Mouse (Mus musculus) stomach, embryonic 15.5 days (tissue): ENCODE results near the gene Trpm3. TPM values are rescaled to one million over a fixed set of nuclear protein-coding genes. Genes with fewer than 3 reads are reported as not detected.

Source experiments
- ATAC-seq: fragments of 200-750 bp; cut with Nextera tagmentation; 2 replicates; pipeline ENCODE4 v1.8.0; 2017; ENCODE audit warnings: low read depth, moderate number of reproducible peaks, moderate TSS enrichment; ENCODE audit not compliant: insufficient read depth, low FRiP score
- H3K27ac ChIP-seq: fragments of 300-500 bp; sonication (generic); 2 replicates; pipeline ENCODE4 v1.5.1; 2015; ENCODE audit warnings: mild to moderate bottlenecking, inconsistent platforms
- H3K27me3 ChIP-seq: fragments of 300-500 bp; sonication (generic); replicated peaks from 2 replicates; pipeline ENCODE4 v1.6.1; 2015; ENCODE audit warnings: inconsistent platforms
- H3K36me3 ChIP-seq: fragments of 300-500 bp; sonication (generic); 2 replicates; pipeline ENCODE4 v1.6.1; 2015; ENCODE audit warnings: inconsistent platforms
- H3K4me1 ChIP-seq: fragments of 300-500 bp; sonication (generic); 2 replicates; pipeline ENCODE4 v1.6.1; 2015; ENCODE audit warnings: inconsistent platforms
- H3K4me2 ChIP-seq: fragments of 300-500 bp; sonication (generic); 2 replicates; pipeline ENCODE4 v1.6.1; 2015; ENCODE audit warnings: mild to moderate bottlenecking, inconsistent platforms
- H3K4me3 ChIP-seq: fragments of 300-500 bp; sonication (generic); replicated peaks from 2 replicates; pipeline ENCODE4 v1.5.1; 2015; ENCODE audit warnings: inconsistent platforms
- H3K9ac ChIP-seq: fragments of 300-500 bp; sonication (generic); 2 replicates; pipeline ENCODE4 v1.6.1; 2015; ENCODE audit warnings: inconsistent platforms
- H3K9me3 ChIP-seq: fragments of 300-500 bp; sonication (generic); 2 replicates; pipeline ENCODE4 v1.6.1; 2016; ENCODE audit warnings: inconsistent platforms
- WGBS: fragments of 180-500 bp; shearing (Covaris S2); methylation state at CpG from one replicate; pipeline ENCODE4 v1.1.7; 2015; 5-methylcytosine and 5-hydroxymethylcytosine counted together
- polyA plus RNA-seq: library from polyadenylated mRNA; unstranded; fragments of >200 nt; fragmentation: Nextera tagmentation; extraction: Ambion mirVana; gene quantifications from 2 replicates; pipeline ENCODE4 v1.2.1, GENCODE M21; 2015

Trpm3 gene
- polyA plus RNA-seq, 1 experiment from 2014 or later = 0.58 TPM

DNA sequence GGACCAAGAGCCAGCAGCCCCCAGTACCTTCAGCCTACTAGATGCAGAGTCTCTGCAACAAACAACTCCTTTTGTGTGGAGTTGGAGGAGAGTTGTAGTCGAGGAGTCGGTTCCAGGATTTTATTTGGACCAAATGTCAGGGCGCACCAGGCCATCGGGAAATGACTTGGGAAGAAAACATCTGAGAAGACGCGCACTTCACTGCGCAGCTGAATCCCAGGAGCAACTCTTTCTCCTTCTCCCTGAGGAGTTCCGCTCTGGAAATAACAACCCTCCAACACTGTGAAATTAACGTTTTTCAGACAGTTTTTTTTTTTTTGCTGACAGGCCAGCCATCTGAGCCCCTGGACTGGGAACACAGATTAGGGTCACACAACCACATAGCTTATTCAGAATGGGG, 787.9 kb downstream of the Trpm3 start:
- ATAC-seq = no peak
- WGBS = 80% methylated on average over 9 of the region's 9 CpGs
- Histone ChIP-seq H3K4me1 (no peaks in the 10 kb centered on the region), H3K9me3 (no peaks in the 10 kb centered on the region), H3K27me3 (no peaks in the 10 kb centered on the region), H3K27ac (no peak overlapping the region), H3K4me3 (no peak overlapping the region), H3K9ac (no peak overlapping the region), H3K4me2 (no peak overlapping the region), H3K36me3 (no peaks in the 10 kb centered on the region)

- H3K36me3 ChIP-seq = no peaks in the 10 kb centered on the region
- WGBS = 93% methylated on average over 6 of the region's 6 CpGs
- no peak overlapping the region for H3K4me3 ChIP-seq
- H3K4me1 ChIP-seq = no peaks in the 10 kb centered on the region
- H3K4me2 ChIP-seq = no peak overlapping the region
- H3K27ac ChIP-seq = no peak overlapping the region
- H3K9ac ChIP-seq = no peak overlapping the region
- no peaks in the 10 kb centered on the region for H3K27me3 ChIP-seq
- H3K9me3 ChIP-seq = no peaks in the 10 kb centered on the region
- ATAC-seq = no peak
Measured at GRCm38 (mm10) chr19:22928366-22928765, 789.5 kb downstream of the Trpm3 start.

GRCm38 (mm10) chr19:22929768-22930167, 790.9 kb downstream of the Trpm3 start:
- Histone ChIP-seq H3K4me3 (no peak overlapping the region), H3K9me3 (no peaks in the 10 kb centered on the region), H3K27ac (no peak overlapping the region), H3K36me3 (no peaks in the 10 kb centered on the region), H3K9ac (no peak overlapping the region), H3K27me3 (no peaks in the 10 kb centered on the region), H3K4me2 (no peak overlapping the region), H3K4me1 (no peaks in the 10 kb centered on the region)
- no peak for ATAC-seq
- WGBS = 82% methylated on average over 6 of the region's 6 CpGs

- H3K4me2 ChIP-seq = no peak overlapping the region
- H3K4me3 ChIP-seq = no peak overlapping the region
- H3K9me3 ChIP-seq = no peaks in the 10 kb centered on the region
- no peaks in the 10 kb centered on the region for H3K27me3 ChIP-seq
- no peaks in the 10 kb centered on the region for H3K36me3 ChIP-seq
- no peak for ATAC-seq
- WGBS = 60% methylated on average over 7 of the region's 7 CpGs
- H3K27ac ChIP-seq = no peak overlapping the region
- no peaks in the 10 kb centered on the region for H3K4me1 ChIP-seq
- H3K9ac ChIP-seq = no peak overlapping the region
Measured at GRCm38 (mm10) chr19:22930368-22930834, 791.6 kb downstream of the Trpm3 start.

DNA sequence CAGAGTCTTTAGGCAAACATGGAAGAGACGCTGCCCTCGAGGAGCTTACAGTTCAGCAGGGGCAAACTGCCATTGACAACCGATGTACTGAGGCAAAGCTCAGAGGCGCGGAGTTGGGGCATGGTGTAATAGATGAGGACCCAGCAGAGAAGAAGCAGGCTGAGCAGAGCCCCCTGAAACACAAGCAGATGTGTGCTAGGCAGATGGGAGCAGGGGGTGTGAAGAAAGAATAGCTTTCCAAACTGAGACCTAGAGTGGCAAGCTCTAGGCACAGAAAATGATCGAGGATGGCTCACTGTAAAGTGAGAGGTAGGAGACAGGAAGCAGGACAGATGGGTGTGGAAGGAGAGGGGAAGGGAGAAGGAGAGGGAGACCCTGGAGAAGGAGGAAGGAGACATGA, 792.2 kb downstream of the Trpm3 start:
- no peak overlapping the region for H3K9ac ChIP-seq
- no peak for ATAC-seq
- no peak overlapping the region for H3K4me3 ChIP-seq
- no peak overlapping the region for H3K4me2 ChIP-seq
- H3K9me3 ChIP-seq = no peaks in the 10 kb centered on the region
- 80% methylated on average over 6 of the region's 6 CpGs for whole genome bisulfite sequencing
- H3K4me1 ChIP-seq = no peaks in the 10 kb centered on the region
- no peaks in the 10 kb centered on the region for H3K36me3 ChIP-seq
- H3K27ac ChIP-seq = no peak overlapping the region
- H3K27me3 ChIP-seq = no peaks in the 10 kb centered on the region

- no peaks in the 10 kb centered on the region; the same call in 1 of the 2 replicates for H3K4me1 ChIP-seq
- H3K9me3 ChIP-seq = no peaks in the 10 kb centered on the region
- no peak overlapping the region for H3K9ac ChIP-seq
- H3K27me3 ChIP-seq = no peaks in the 10 kb centered on the region
- no peak overlapping the region for H3K4me3 ChIP-seq
- H3K36me3 ChIP-seq = no peaks in the 10 kb centered on the region
- ATAC-seq = no peak
- H3K27ac ChIP-seq = no peak overlapping the region
- 62% methylated on average over 3 of the region's 3 CpGs for WGBS
- H3K4me2 ChIP-seq = no peak overlapping the region
Measured at GRCm38 (mm10) chr19:22935067-22935466, 796.2 kb downstream of the Trpm3 start.

DNA sequence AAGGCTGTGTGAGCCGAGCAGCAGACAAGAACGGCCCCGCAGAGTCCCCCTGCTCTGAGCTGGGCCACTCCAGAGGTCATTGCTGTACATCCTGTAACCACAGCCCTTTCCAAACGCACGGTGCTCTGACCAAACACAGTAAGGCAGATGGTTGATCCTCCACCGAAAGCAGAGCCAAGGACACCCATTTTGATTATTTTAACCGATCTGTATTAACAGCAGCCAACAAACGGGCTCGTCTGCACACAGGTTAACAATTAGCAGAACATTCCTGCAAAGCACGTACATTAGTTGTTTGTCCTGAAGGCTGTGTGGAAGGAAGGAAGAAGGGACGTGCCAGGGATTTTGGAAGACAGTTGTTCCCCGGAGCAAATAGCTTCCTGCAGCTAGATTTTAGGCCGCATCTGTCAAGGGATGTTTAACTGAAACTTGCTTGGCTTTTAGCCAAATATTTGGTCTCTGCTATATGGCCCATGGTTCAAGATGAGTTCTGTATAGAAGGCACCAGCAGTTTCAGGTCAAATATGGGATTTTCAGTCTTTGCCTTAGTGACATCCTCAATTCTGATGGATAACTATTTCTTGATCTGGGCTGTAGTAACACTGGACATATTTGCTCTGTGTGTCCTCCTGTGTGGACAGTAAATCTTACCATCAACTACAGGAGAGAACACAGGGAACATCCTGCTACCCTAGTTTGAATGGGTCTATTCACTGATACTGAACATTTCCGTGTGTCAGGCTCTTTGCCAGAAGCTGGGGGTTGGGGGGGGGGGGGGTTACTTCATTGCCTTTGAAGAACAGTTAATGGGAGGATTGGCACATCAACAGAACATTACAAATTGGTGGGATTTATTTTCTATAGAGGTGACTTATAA, 800.2 kb downstream of the Trpm3 start:
- H3K9me3 ChIP-seq = no peaks in the 10 kb centered on the region
- no peak overlapping the region for H3K4me2 ChIP-seq
- peak; percentile 27; the same call in 1 of the 2 replicates for ATAC-seq
- 0 out of 2 replicates have a peak overlapping the region, but pooled peaks have one; percentile 11 for H3K27ac ChIP-seq
- WGBS = 27% methylated on average over 14 of the region's 14 CpGs
- H3K9ac ChIP-seq = no peak overlapping the region
- no peaks in the 10 kb centered on the region for H3K27me3 ChIP-seq
- H3K4me1 ChIP-seq = no peaks in the 10 kb centered on the region; the same call in 1 of the 2 replicates
- no peak overlapping the region for H3K4me3 ChIP-seq
- no peaks in the 10 kb centered on the region for H3K36me3 ChIP-seq

DNA sequence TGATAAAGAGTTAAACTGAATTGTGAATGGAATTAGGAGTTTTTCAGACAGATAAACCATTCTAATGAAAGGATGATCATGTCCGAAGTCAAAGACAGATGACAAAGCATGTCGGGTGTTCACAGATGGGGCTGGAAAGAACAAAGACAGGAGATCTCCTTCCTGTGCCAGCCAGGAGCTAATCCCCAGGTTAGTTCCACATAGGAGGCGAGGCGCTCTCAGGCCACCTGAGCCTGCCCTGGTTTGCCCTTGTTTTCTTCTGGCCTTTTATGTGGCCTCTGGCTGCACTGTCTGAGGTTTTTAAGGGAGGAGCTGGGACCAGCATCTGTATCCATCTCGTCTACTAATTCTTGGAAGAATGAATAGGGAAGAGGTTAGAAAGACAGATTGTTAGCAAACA, 801.0 kb downstream of the Trpm3 start:
- no peaks in the 10 kb centered on the region for H3K36me3 ChIP-seq
- no peak overlapping the region for H3K27ac ChIP-seq
- no peak overlapping the region for H3K9ac ChIP-seq
- no peaks in the 10 kb centered on the region for H3K9me3 ChIP-seq
- no peaks in the 10 kb centered on the region for H3K27me3 ChIP-seq
- 63% methylated on average over 5 of the region's 5 CpGs for WGBS
- H3K4me2 ChIP-seq = no peak overlapping the region
- H3K4me3 ChIP-seq = no peak overlapping the region
- H3K4me1 ChIP-seq = no peaks in the 10 kb centered on the region; the same call in 1 of the 2 replicates
- ATAC-seq = no peak

DNA sequence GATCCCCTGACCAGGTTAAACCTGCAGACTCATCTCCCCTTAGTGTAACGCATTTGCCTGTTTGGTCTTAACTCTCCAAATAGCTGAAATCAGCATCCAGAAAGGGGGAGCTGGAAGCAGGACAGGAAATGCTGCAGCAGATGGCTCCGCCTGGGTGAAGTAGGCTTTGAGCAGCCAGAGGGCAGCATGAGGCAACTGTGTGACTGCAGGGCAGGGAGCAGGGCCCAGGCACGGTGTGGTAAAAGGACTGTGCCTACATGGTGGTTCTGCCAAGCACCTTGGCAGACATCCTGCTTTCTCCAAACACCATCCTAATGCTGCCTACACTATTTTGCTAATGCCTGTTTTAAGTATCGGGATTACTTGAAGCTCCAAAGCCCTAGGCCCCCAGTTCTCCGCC, 801.6 kb downstream of the Trpm3 start:
- H3K27me3 ChIP-seq = no peaks in the 10 kb centered on the region
- no peak for ATAC-seq
- H3K9ac ChIP-seq = no peak overlapping the region
- H3K9me3 ChIP-seq = no peaks in the 10 kb centered on the region
- peak overlapping the region; percentile 31; the same call in 1 of the 2 replicates for H3K27ac ChIP-seq
- no peak overlapping the region for H3K4me2 ChIP-seq
- 39% methylated on average over 5 of the region's 5 CpGs for WGBS
- H3K4me3 ChIP-seq = no peak overlapping the region
- H3K4me1 ChIP-seq = no peaks in the 10 kb centered on the region; the same call in 1 of the 2 replicates
- no peaks in the 10 kb centered on the region for H3K36me3 ChIP-seq

DNA sequence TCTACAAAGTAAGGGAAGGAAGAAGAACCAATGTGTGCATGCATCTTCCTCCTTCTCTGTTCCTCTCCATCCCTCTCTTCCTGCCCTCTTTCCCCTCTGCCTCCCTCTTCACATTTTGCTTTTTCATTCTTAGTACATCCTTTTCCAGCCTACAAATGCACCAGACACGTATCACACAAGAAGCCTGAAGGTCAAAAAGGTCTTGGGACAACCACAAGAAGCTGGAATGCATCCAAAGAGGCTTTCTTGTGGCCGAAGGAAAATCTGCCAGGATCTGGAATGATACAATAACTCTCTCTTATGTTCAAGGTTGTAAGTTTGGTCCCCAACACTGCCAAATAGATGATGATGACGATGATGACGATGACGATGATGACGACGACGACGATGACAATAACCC, 802.1 kb downstream of the Trpm3 start:
- Histone ChIP-seq H3K4me1 (no peaks in the 10 kb centered on the region; the same call in 1 of the 2 replicates), H3K4me3 (no peak overlapping the region), H3K9ac (no peak overlapping the region), H3K27ac (peak overlapping the region; percentile 31; the same call in 1 of the 2 replicates), H3K9me3 (no peaks in the 10 kb centered on the region), H3K36me3 (no peaks in the 10 kb centered on the region), H3K4me2 (no peak overlapping the region), H3K27me3 (no peaks in the 10 kb centered on the region)
- WGBS = 83% methylated on average over 9 of the region's 9 CpGs
- ATAC-seq = no peak

DNA sequence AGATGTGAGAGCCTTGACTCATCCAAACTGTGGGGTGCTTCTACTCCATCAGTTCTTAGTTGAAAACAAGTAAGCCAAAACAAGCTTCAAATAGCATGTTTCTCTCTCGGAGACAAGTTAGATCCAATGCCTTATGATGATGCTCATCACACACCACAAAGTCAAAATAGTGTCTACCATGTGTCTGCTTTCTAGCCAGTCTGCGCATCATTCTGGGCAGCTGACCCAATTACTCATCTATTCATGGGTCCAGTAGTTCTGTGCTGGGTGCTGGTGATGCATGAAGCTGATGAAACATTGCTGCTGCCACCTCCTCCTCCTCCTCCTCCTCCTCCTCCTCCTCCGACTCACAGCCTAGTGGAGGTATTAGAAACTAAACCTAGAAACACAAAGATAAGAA, 813.6 kb downstream of the Trpm3 start:
- no peak for ATAC-seq
- WGBS = 83% methylated on average over 3 of the region's 3 CpGs

GRCm38 (mm10) chr19:22953191-22953590, 814.3 kb downstream of the Trpm3 start:
- 83% methylated on average over 4 of the region's 4 CpGs for WGBS

More for the DNA sequence above, 813.6 kb downstream of the Trpm3 start:
- Histone ChIP-seq H3K36me3 (no peaks in the 10 kb centered on the region), H3K4me2 (no peak overlapping the region), H3K4me1 (no peaks in the 10 kb centered on the region), H3K27me3 (no peaks in the 10 kb centered on the region), H3K27ac (no peak overlapping the region), H3K4me3 (no peak overlapping the region), H3K9me3 (no peaks in the 10 kb centered on the region), H3K9ac (no peak overlapping the region)

More at GRCm38 (mm10) chr19:22953191-22953590, 814.3 kb downstream of the Trpm3 start:
- H3K4me2 ChIP-seq = no peak overlapping the region
- H3K27me3 ChIP-seq = no peaks in the 10 kb centered on the region
- H3K9ac ChIP-seq = no peak overlapping the region
- no peaks in the 10 kb centered on the region for H3K4me1 ChIP-seq
- ATAC-seq = no peak
- H3K4me3 ChIP-seq = no peak overlapping the region
- H3K27ac ChIP-seq = no peak overlapping the region
- H3K9me3 ChIP-seq = no peaks in the 10 kb centered on the region
- H3K36me3 ChIP-seq = no peaks in the 10 kb centered on the region
